Mouse (Mus musculus): ENCODE data around the gene Wdr72.
A peak's percentile ranks its signal among the peaks of the same experiment; 100 is the strongest.

The Wdr72 gene

GRCm38 (mm10) chr9:74109761-74110460 lies at the start of gene Wdr72:
TSS of gene Wdr72 (plus strand) at chr9:74110356.
- peak in 1 of 2 experiments; percentile 28 for DNase-seq (ENCODE audit: low spot score in 2 of 2)

- DNase-seq (ENCODE audit: low spot score in 2 of 2) = no peak
Observed at GRCm38 (mm10) chr9:74066278-74066677, 43.9 kb upstream of the Wdr72 start.

- no peak for DNase-seq (ENCODE audit: low spot score in 2 of 2)
Observed at GRCm38 (mm10) chr9:74066766-74067165, 43.4 kb upstream of the Wdr72 start.

- DNase-seq (ENCODE audit: low spot score in 2 of 2) = no peak
Observed at GRCm38 (mm10) chr9:74075958-74076357, 34.2 kb upstream of the Wdr72 start.

- DNase-seq (ENCODE audit: low spot score in 2 of 2) = no peak
Observed at GRCm38 (mm10) chr9:74078458-74078857, 31.7 kb upstream of the Wdr72 start.

GRCm38 (mm10) chr9:74080241-74080640 lies 29.9 kb upstream of the Wdr72 start:
- no peak for DNase-seq (ENCODE audit: low spot score in 2 of 2)

- DNase-seq (ENCODE audit: low spot score in 2 of 2) = no peak
Observed at GRCm38 (mm10) chr9:74101591-74101990, 8.6 kb upstream of the Wdr72 start.

- DNase-seq (ENCODE audit: low spot score in 2 of 2) = no peak
Observed at GRCm38 (mm10) chr9:74102615-74103014, 7.5 kb upstream of the Wdr72 start.

- DNase-seq (ENCODE audit: low spot score in 2 of 2) = no peak
Observed at GRCm38 (mm10) chr9:74110461-74110816, 283 bp downstream of the Wdr72 start.

- no peak for DNase-seq (ENCODE audit: low spot score in 2 of 2)
Observed at GRCm38 (mm10) chr9:74112526-74112925, 2.4 kb downstream of the Wdr72 start.

- no peak for DNase-seq (ENCODE audit: low spot score in 2 of 2)
Observed at GRCm38 (mm10) chr9:74126222-74126621, 16.1 kb downstream of the Wdr72 start.

GRCm38 (mm10) chr9:74134010-74134409 lies 23.9 kb downstream of the Wdr72 start:
- DNase-seq (ENCODE audit: low spot score in 2 of 2) = no peak

- DNase-seq (ENCODE audit: low spot score in 2 of 2) = peak; percentile 17 to 57
Observed at GRCm38 (mm10) chr9:74141864-74142263, 31.7 kb downstream of the Wdr72 start.

GRCm38 (mm10) chr9:74142705-74143104 lies 32.5 kb downstream of the Wdr72 start:
- no peak for DNase-seq (ENCODE audit: low spot score in 2 of 2)

GRCm38 (mm10) chr9:74145203-74145602 lies 35.0 kb downstream of the Wdr72 start:
- DNase-seq (ENCODE audit: low spot score in 2 of 2) = no peak

- no peak for DNase-seq (ENCODE audit: low spot score in 2 of 2)
Observed at GRCm38 (mm10) chr9:74148306-74148705, 38.1 kb downstream of the Wdr72 start.

- DNase-seq (ENCODE audit: low spot score in 2 of 2) = no peak
Observed at GRCm38 (mm10) chr9:74160361-74160933, 50.3 kb downstream of the Wdr72 start.

- DNase-seq (ENCODE audit: low spot score in 2 of 2) = no peak
Observed at GRCm38 (mm10) chr9:74165697-74166096, 55.5 kb downstream of the Wdr72 start.

GRCm38 (mm10) chr9:74169904-74170303 lies 59.7 kb downstream of the Wdr72 start:
- no peak for DNase-seq (ENCODE audit: low spot score in 2 of 2)

- no peak for DNase-seq (ENCODE audit: low spot score in 2 of 2)
Observed at GRCm38 (mm10) chr9:74186748-74187400, 76.7 kb downstream of the Wdr72 start.

GRCm38 (mm10) chr9:74187401-74188029 lies 77.4 kb downstream of the Wdr72 start:
- DNase-seq (ENCODE audit: low spot score in 2 of 2) = no peak

GRCm38 (mm10) chr9:74194898-74195297 lies 84.7 kb downstream of the Wdr72 start:
- DNase-seq (ENCODE audit: low spot score in 2 of 2) = no peak

GRCm38 (mm10) chr9:74228272-74228671 lies 118.1 kb downstream of the Wdr72 start:
- DNase-seq (ENCODE audit: low spot score in 2 of 2) = no peak
